Mouse (Mus musculus) adrenal gland, postnatal 25 days (tissue): ENCODE results near the gene Tsku. TPM values are rescaled to one million over a fixed set of nuclear protein-coding genes. Genes with fewer than 3 reads are reported as not detected.

Experiments
- DNase-seq: peaks from one replicate; pipeline ENCODE4 v3.0.0; 2021; ENCODE audit warnings: mixed read lengths
- total RNA-seq: library from RNA; stranded (reverse); gene quantifications from 2 replicates; pipeline ENCODE4 v1.2.3, GENCODE M21; 2021

Gene Tsku
- total RNA-seq, 1 experiment from 2014 or later: 22.9 TPM

- DNase-seq: no peak
These were observed 32.8 kb downstream of the Tsku start for GRCm38 (mm10) chr7:98328311-98328710.

GRCm38 (mm10) chr7:98326051-98326450 lies 35.1 kb downstream of the Tsku start:
- no peak for DNase-seq

DNA sequence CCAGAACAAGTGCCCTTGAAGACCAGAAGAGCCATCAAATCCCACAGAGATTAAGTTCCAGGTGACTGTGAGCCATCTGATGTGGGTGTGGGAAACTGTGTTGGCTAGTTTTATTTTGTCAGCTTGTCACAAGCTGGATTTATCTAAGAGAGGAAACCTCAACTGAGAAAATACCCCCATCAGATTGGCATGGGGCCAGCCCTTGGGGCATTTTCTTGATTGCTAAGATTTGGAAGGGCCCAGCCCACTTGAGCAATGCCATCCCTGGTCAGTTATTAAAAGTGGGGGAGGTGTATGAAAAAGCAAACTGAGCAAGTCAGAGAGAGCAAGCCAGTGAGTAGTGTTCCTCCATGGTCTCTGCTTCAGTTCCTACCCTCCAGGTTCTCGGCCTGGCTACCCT lies 36.9 kb downstream of the Tsku start:
- no peak for DNase-seq

DNA sequence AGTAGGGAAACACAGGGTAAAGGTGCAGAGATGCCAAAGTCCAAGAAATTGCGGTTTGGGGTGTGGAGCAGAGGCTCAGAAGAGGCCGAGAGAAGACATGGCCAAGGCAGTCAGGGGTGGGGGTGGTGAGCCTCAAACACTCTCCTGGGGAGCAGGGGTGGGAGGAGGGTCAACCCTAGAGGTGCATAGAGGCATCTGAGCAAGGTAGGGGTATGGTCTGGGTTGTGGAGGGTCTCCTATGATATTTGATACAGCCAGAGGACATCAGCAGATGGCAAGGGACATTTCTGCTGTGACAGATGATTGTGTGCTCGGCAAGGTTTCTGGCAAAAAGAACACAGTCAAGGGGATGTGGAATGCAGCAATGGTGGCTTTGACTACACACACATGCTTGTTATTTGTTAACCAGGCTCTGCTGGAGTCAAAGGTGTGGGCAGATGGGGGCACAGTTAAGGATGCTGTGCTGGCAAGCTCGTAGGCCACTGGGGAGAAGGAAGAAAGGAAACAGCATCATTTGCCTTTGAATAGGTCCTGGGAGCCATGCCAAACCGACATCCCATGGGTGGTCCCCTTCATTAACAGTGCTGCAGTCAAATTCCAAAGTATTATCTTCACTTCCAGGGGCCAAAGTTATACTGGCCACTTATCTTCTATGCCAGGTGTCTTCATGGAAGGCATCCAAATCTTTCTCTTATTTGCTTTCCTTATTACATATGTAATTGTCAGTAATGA lies 37.7 kb downstream of the Tsku start:
- DNase-seq: no peak

- no peak for DNase-seq
These were observed 38.7 kb downstream of the Tsku start for GRCm38 (mm10) chr7:98322415-98322814.

DNA sequence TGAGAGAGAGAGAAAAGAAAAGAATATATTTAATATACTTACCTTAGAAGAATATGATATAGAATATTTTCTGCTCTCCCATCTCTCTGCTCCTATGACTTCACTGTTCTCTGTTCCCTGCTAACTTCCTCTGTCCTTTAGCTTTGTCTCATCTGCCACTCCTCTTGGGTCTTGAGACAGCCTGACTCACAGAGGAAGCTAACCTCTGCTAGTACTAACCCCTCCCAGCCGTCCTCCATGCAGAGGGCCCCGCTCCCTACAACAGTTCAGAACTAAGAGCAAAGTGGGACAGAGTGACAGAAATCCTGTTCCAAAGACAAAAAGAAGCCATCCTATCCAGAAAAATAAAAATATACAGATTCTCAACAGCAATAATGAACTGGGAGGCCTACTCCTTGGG lies 40.0 kb downstream of the Tsku start, which contains the start of gene Acer3:
TSS of gene Acer3 (minus strand) at position 126 of the 400 bp plus-strand sequence.
- no peak for DNase-seq

- no peak for DNase-seq
These were observed 41.0 kb downstream of the Tsku start for GRCm38 (mm10) chr7:98320006-98320556.

- peak; percentile 30 for DNase-seq
These were observed 44.6 kb downstream of the Tsku start for GRCm38 (mm10) chr7:98316568-98316967.

DNA sequence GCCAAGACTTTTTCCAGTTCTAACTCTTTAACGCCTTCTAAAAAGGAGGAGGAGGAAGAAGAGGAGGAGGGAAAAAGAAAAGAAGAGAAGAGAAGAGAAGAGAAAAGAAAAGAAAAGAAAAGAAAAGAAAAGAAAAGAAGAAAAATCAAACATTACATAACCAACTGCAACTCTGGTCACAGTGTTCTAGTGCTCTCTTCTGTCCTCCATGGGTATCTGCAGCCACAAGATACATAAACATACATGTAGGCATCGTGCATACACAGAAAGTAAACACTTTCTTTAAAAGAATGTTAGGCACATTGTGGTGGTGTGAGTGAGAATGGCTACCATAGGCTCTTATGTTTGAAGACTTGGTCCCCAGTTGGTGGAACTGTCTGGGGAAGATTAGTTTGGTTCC lies 46.0 kb downstream of the Tsku start:
- DNase-seq: no peak

DNA sequence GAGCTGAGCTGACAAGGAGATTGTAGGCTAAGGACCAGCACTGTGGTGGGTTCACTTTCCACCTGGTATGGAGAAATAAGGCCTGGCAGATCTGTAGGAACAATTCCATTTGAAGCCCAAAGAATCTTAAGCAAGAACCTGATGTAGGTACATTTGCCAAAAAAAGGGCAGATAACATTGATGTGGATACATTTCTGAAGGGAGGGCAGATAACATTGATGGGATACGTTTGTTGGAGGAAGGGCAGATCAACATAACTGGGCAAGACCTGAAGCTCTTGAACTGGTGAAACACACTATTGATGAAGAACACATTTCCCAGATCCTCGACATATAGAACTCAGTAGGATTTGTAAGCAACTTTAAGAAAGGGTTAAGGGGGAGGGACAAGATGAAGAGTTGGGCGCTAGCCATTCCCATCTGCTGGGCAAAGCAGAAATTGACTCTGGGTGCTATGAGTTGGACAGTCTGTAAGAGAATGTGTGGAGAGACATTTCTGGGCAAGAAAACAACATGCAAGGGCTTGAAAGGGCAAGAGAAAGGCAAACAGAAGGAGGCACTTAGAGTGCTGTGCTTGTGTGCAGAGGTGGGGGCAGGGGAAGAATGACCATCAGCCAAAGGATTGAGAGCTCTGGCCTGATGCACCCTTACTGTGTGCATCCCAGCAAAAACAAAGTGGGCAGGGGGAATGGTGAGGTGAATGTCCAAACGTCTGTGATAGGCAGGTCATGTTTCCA lies 48.8 kb downstream of the Tsku start:
- no peak for DNase-seq

GRCm38 (mm10) chr7:98310266-98310665 lies 50.9 kb downstream of the Tsku start:
- DNase-seq: no peak

GRCm38 (mm10) chr7:98309219-98310030 lies 51.7 kb downstream of the Tsku start:
- peak; percentile 97 for DNase-seq

DNA sequence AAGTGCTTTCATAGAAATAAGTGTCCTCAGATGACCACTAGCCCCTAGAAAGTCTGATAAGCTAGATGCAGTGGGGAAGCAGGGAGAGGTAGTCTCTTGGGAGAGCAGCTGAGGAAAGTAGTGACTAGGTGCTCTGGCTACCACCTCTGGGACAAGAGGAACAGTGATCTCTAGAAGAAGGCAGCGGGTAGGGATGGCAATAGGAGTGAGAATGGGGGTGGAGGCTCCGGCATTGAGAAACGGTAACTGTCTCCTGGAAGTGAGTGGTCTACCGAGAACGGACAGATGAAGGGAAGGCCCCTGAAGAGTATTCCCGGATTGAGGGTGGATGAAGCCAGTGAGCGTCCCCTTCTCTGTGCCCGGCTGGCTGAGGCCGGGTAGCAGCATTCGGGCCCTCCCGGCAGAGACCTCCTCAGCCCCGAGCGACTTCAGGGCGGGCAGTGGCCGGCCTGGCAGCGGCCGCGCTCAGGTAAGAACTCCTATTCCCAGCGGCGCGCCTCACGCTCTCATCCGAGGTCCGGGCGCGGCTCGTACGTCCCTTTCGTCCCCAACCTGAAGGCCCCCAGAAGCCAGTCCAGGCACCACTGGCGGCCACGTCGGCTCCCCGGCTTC lies 52.4 kb downstream of the Tsku start:
- DNase-seq: no peak

DNA sequence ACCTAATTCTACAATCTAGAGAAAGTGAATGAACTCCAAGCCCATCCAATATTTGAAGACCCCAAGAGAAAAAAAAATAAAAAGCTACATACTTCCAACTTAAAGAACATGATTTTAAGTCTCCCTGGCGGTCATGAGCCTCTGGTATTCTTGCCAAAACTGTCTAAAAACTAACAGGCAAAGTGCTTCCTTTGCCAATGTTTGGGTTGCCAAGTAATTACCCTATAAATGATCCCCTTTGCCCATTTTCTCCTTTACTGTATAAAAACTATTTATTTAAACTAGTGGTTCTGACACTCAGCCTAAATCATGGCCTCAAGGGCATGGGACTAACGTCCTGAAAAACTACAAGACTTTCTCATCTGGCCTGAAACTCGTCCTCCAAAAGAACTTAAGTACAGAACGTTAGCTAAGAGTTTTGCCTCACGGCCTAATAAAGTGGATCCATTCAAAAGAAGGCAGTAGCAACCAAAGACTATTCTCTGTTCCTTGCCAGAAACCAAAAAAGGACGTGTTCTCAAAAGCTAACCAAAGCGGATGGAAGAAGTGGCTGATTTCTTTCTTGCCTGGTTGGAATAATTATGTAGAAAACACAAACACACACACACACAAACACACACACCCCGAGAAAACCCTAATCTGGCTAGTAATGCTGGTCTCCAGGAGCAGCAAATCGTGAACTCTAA lies 53.1 kb downstream of the Tsku start:
- DNase-seq: no peak

GRCm38 (mm10) chr7:98307411-98307810 lies 53.7 kb downstream of the Tsku start:
- DNase-seq: no peak

Other genes starting within 250 kb of the Tsku start
- 91.2 and 206 TPM in 2 replicates for gene Myo7a, start 241.8 kb downstream of the Tsku start, total RNA-seq
- gene Omp, start 215.8 kb downstream of the Tsku start, total RNA-seq: 5.2 and 5.4 TPM in 2 replicates
- 4.0 and 9.5 TPM in 2 replicates for gene Capn5, start 183.1 kb downstream of the Tsku start, total RNA-seq
- gene B3gnt6, start 161.8 kb downstream of the Tsku start, total RNA-seq: 5.6 and 12.4 TPM in 2 replicates
- gene Acer3, start 40.1 kb downstream of the Tsku start, total RNA-seq: 12.9 and 20.0 TPM in 2 replicates
- not detected in 2 replicates for gene Gucy2d, start 79.1 kb upstream of the Tsku start, total RNA-seq
- gene Lrrc32, start 128.0 kb upstream of the Tsku start, total RNA-seq: 10.2 and 13.4 TPM in 2 replicates